Mouse (Mus musculus) layer of hippocampus, adult 8-10 months (tissue): Measurements from ENCODE around the gene Gm3138. TPM values are rescaled to one million over a fixed set of nuclear protein-coding genes. Genes with fewer than 3 reads are reported as not detected.
"Not testable (repeated sequence)": the region's sequence is repeated elsewhere in the genome, so short reads cannot be mapped to it uniquely, and the experiment has no call there.

Experiments used
- DNase-seq, 2 experiments: peaks; one replicate each; pipeline ENCODE4 v3.0.0; 2022; ENCODE audit warnings: low spot score in 2 of 2
- total RNA-seq, 4 experiments: library from RNA; stranded (reverse); gene quantifications; 2 replicates each; pipeline ENCODE4 v1.2.4; 2022

The Gm3138 gene
- not detected for total RNA-seq

- DNase-seq = not testable (repeated sequence)
These were observed at the start of gene Gm3138 for GRCm38 (mm10) chr14:4249331-4249730. Gene Gm3138 (plus strand): TSS chr14:4249631.

- DNase-seq = not testable (repeated sequence)
These were observed 20.0 kb downstream of the Gm3138 start for GRCm38 (mm10) chr14:4269238-4269950.

GRCm38 (mm10) chr14:4279828-4280227 lies 30.4 kb downstream of the Gm3138 start:
- not testable (repeated sequence) for DNase-seq

Other genes with a start within 250 kb of the Gm3138 start
- 10 to 100 TPM in 1 of 4 experiments, 1 to 10 TPM in 3; 2.7 to 11.4 (median 5.3) TPM for gene Gm5796, start 225.7 kb upstream of the Gm3138 start, total RNA-seq
- 1 to 10 TPM in 1 of 4 experiments, under 1 TPM in 3; 0.48 to 1.1 (median 0.62) TPM for gene Gm3115, start 165.5 kb upstream of the Gm3138 start, total RNA-seq
- gene Gm8108, start 139.1 kb upstream of the Gm3138 start, total RNA-seq = 10 to 100 TPM in 1 of 4 experiments, 1 to 10 TPM in 3; 5.7 to 10.0 (median 8.0) TPM
- not detected for gene Gm3127, start 84.6 kb upstream of the Gm3138 start, total RNA-seq
- 1 to 10 TPM; 1.0 to 1.5 (median 1.1) TPM for gene Gm2974, start 67.1 kb upstream of the Gm3138 start, total RNA-seq
- not detected for gene Gm3149, start 67.7 kb downstream of the Gm3138 start, total RNA-seq
- gene 2610042L04Rik, start 85.1 kb downstream of the Gm3138 start, total RNA-seq = 1 to 10 TPM in 3 of 4 experiments, under 1 TPM in 1; 0.83 to 1.7 (median 1.5) TPM
- gene Gm3159, start 147.9 kb downstream of the Gm3138 start, total RNA-seq = not detected
- 1 to 10 TPM in 1 of 4 experiments, under 1 TPM in 2, not detected in 1; 0.67 to 1.8 (median 0.79) TPM for gene Gm3164, start 165.8 kb downstream of the Gm3138 start, total RNA-seq
- 1 to 10 TPM in 2 of 4 experiments, not detected in 2; 2.8 to 8.4 TPM for gene Gm3173, start 181.4 kb downstream of the Gm3138 start, total RNA-seq
- gene Gm3182, start 232.1 kb downstream of the Gm3138 start, total RNA-seq = under 1 TPM in 2 of 4 experiments, not detected in 2; 0.32 to 0.43 TPM